Mouse (Mus musculus) thymus, adult 2 months (tissue): ENCODE data around the gene Crybg1.
"Not testable (repeated sequence)": the region's sequence is repeated elsewhere in the genome, so short reads cannot be mapped to it uniquely, and the experiment has no call there.

Experiments used
- CTCF ChIP-seq: fragments of 200-500 bp; IDR thresholded peaks from 2 replicates; pipeline ENCODE4 v1.5.1; 2012; ENCODE audit warnings: mild to moderate bottlenecking, control low read depth, low read length, moderate library complexity, borderline replicate concordance; ENCODE audit not compliant: control insufficient read depth, poor library complexity, insufficient read depth; ENCODE audit errors: extremely low read depth
- POLR2A ChIP-seq: fragments of 200-500 bp; IDR thresholded peaks from 2 replicates; pipeline ENCODE4 v1.6.1; 2012; ENCODE audit warnings: mild to moderate bottlenecking, low read length, control low read depth, moderate library complexity; ENCODE audit not compliant: control insufficient read depth, poor library complexity, insufficient read depth; ENCODE audit errors: extremely low read depth

DNA sequence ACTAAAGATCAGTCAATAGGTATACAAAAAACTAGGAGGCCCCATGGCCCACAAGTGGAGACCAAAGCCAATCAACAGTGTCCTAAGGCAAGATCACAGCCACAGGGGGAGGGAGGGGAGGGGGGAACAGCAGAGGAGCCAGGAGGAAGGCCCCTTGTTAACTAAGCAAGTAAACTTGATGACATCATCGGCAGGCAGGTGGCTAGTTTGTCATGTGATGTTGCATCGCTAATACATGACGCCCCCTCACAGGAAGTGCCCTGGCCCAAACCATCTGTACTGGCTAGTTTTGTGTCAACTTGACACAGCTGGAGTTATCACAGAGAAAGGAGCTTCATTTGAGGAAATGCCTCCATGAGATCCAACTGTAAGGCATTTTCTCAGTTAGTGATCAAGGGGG is 167.9 kb downstream of the Crybg1 start:
- TF ChIP-seq CTCF, POLR2A: not testable (repeated sequence)
